Mouse (Mus musculus) CH12.LX (cell line): ENCODE results near the gene Alg5.

Source experiments
- CTCF ChIP-seq, 2 experiments: IDR thresholded peaks in 1 of 2; conservative IDR thresholded peaks in 1 of 2; 2 replicates each; pipeline ENCODE4 v1.5.1; 2011 to 2012; ENCODE audit warnings: low read depth in 2 of 2, low read length in 2 of 2, improper control_type of control experiment in 1 of 2, inconsistent platforms in 1 of 2, mild to moderate bottlenecking in 1 of 2, moderate library complexity in 1 of 2
- EP300 ChIP-seq: IDR thresholded peaks from 2 replicates; pipeline ENCODE4 v1.6.1; 2011; ENCODE audit warnings: low read length, improper control_type of control experiment
- HCFC1 ChIP-seq: IDR thresholded peaks from 2 replicates; pipeline ENCODE4 v1.6.1; 2012; ENCODE audit warnings: low read depth, mild to moderate bottlenecking, inconsistent platforms, low read length, improper control_type of control experiment
- MAFK ChIP-seq: IDR thresholded peaks from 2 replicates; pipeline ENCODE4 v1.6.1; 2011; ENCODE audit warnings: low read length, improper control_type of control experiment; ENCODE audit not compliant: insufficient replicate concordance
- PAX5 ChIP-seq: IDR thresholded peaks from 2 replicates; pipeline ENCODE4 v1.6.1; 2012; ENCODE audit warnings: low read length, inconsistent platforms, mixed read lengths
- POLR2A ChIP-seq: IDR thresholded peaks from 2 replicates; pipeline ENCODE4 v1.6.1; 2011; ENCODE audit warnings: low read depth, mild to moderate bottlenecking, improper control_type of control experiment, low read length
- POLR2AphosphoS2 ChIP-seq: IDR thresholded peaks from 2 replicates; pipeline ENCODE4 v1.6.1; 2011; ENCODE audit warnings: low read depth, low read length, improper control_type of control experiment
- RCOR1 ChIP-seq: conservative IDR thresholded peaks from 2 replicates; pipeline ENCODE4 v1.6.1; 2012; ENCODE audit warnings: low read depth, mild to moderate bottlenecking, inconsistent platforms, low read length, improper control_type of control experiment
- TCF12 ChIP-seq: IDR thresholded peaks from 2 replicates; pipeline ENCODE4 v1.6.1; 2014; ENCODE audit warnings: low read depth, mild to moderate bottlenecking, inconsistent platforms, low read length, improper control_type of control experiment
- USF1 ChIP-seq: IDR thresholded peaks from 2 replicates; pipeline ENCODE4 v1.6.1; 2014; ENCODE audit warnings: low read depth, mild to moderate bottlenecking, inconsistent platforms, low read length, improper control_type of control experiment
- ZC3H11A ChIP-seq: IDR thresholded peaks from 2 replicates; pipeline ENCODE4 v1.6.1; 2012; ENCODE audit warnings: low read depth, mild to moderate bottlenecking, inconsistent platforms, low read length, improper control_type of control experiment
- ZMIZ1 ChIP-seq: IDR thresholded peaks from 2 replicates; pipeline ENCODE4 v1.6.1; 2012; ENCODE audit warnings: low read depth, mild to moderate bottlenecking, inconsistent platforms, low read length, improper control_type of control experiment

DNA sequence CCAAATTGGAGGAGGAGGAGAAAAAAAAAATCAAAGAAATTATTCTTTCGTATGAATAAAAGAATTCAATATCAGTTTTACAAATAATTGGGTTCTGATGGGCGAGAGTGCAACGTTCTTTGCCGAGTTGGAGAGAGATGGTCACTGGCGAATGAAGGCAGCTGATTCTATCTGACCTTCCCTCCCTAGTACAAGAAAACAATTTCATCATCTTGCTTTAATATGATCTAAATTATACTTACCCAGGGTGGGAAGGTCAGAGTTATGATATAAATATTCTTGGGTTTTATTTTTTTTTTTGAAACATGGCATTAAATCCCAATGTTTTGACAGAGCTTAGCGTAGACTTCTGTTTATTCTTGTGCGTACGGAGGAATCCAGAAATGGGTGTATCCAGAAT is 22.1 kb downstream of the Alg5 start:
- no peak for TF ChIP-seq POLR2A
- no peak for TF ChIP-seq ZMIZ1
- no peak for TF ChIP-seq EP300
- no peak for TF ChIP-seq RCOR1
- no peak for TF ChIP-seq USF1
- no peak for TF ChIP-seq HCFC1
- no peak for TF ChIP-seq CTCF (conservative IDR thresholded peaks at IDR 0.05 in 1 of 2, IDR thresholded peaks at IDR 0.05 in 1 of 2; ENCODE audit: low read depth in 2 of 2, low read length in 2 of 2)
- TF ChIP-seq ZC3H11A = no peak
- TF ChIP-seq POLR2AphosphoS2 = no peak
- TF ChIP-seq PAX5 = no peak
- TF ChIP-seq TCF12 = no peak
- no peak for TF ChIP-seq MAFK
